Mouse (Mus musculus): ENCODE data around the gene Zfp874b. TPM values are rescaled to one million over a fixed set of nuclear protein-coding genes. Genes with fewer than 3 reads are reported as not detected.
"Not testable (repeated sequence)": the region's sequence is repeated elsewhere in the genome, so short reads cannot be mapped to it uniquely, and the experiment has no call there.

Gene Zfp874b
- polyA plus RNA-seq, 1 experiment from 2014 or later = 2.4 TPM

GRCm38 (mm10) chr13:67495631-67496030 is 11.6 kb upstream of the Zfp874b start:
- no peak overlapping the region for H3K27ac ChIP-seq (replicated peaks)
- no peak for ATAC-seq (ENCODE audit: low FRiP score, low TSS enrichment)
- no peak for DNase-seq (ENCODE audit: low spot score)
- no peaks in the 10 kb centered on the region for H3K4me1 ChIP-seq (replicated peaks; ENCODE audit: control insufficient read depth, insufficient read depth)
- no peak overlapping the region for H3K4me2 ChIP-seq (replicated peaks; ENCODE audit: low read depth)
- 97% methylated on average over 1 of the region's 1 CpGs for WGBS
- peaks cover 16% of the 10 kb centered on the region for H3K36me3 ChIP-seq (ENCODE audit: control insufficient read depth, insufficient read depth, low read length)
- no peaks in the 10 kb centered on the region for H3K27me3 ChIP-seq (ENCODE audit: control insufficient read depth, insufficient read depth, low read length)
- no peaks in the 10 kb centered on the region for H3K9me3 ChIP-seq (ENCODE audit: control insufficient read depth, low read length)
- TF ChIP-seq EP300 (optimal IDR thresholded peaks at IDR 0.05) = no peak
- no peak for TF ChIP-seq CTCF (IDR thresholded peaks at IDR 0.05; ENCODE audit: low read depth)
- H3K9ac ChIP-seq (ENCODE audit: low read length) = no peak overlapping the region
- no peak overlapping the region for H3K4me3 ChIP-seq (ENCODE audit: low read depth, low read length)

DNA sequence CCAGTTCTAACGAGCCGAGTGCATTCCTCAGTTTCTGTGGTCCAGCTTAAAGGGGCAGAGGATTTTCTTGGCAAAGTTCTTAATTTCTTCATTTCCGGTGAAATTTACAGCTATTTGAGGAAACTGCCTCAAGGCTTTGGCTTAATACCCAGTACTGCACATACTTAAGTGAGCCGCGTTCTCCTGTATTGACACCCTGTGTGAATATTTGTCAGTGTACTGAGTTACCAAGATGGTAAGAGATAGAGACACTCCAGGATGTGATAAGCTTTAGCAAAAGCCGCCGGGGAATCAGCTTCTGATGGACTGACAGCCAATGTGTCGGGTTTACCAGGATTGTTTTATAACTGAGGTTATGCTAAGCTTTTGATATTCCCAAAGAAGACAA is 360 bp upstream of the Zfp874b start:
- no peak overlapping the region for H3K27ac ChIP-seq (replicated peaks)
- peak overlapping the region; percentile 59 for H3K4me3 ChIP-seq (ENCODE audit: low read depth, low read length)
- DNase-seq (ENCODE audit: low spot score) (no peak), ATAC-seq (ENCODE audit: low FRiP score, low TSS enrichment) (peak; percentile 48; the same call in 1 of the 2 replicates)
- 0 out of 2 replicates have a peak, but pooled peaks cover 2% of the 10 kb centered on the region for H3K9me3 ChIP-seq (ENCODE audit: control insufficient read depth, low read length)
- 31% methylated on average over 8 of the region's 8 CpGs for WGBS
- peak overlapping the region; percentile 56 for H3K9ac ChIP-seq (ENCODE audit: low read length)
- no peak for TF ChIP-seq EP300 (optimal IDR thresholded peaks at IDR 0.05)
- no peak for TF ChIP-seq CTCF (IDR thresholded peaks at IDR 0.05; ENCODE audit: low read depth)
- peak overlapping the region; percentile 52 for H3K4me2 ChIP-seq (replicated peaks; ENCODE audit: low read depth)
- H3K4me1 ChIP-seq (replicated peaks; ENCODE audit: control insufficient read depth, insufficient read depth) = no peaks in the 10 kb centered on the region
- no peaks in the 10 kb centered on the region for H3K36me3 ChIP-seq (ENCODE audit: control insufficient read depth, insufficient read depth, low read length)
- no peaks in the 10 kb centered on the region for H3K27me3 ChIP-seq (ENCODE audit: control insufficient read depth, insufficient read depth, low read length)

GRCm38 (mm10) chr13:67481528-67481927 is 2.5 kb downstream of the Zfp874b start:
- Histone ChIP-seq H3K4me1 (replicated peaks; ENCODE audit: control insufficient read depth, insufficient read depth) (no peaks in the 10 kb centered on the region), H3K9me3 (ENCODE audit: control insufficient read depth, low read length) (no peaks in the 10 kb centered on the region), H3K4me2 (replicated peaks; ENCODE audit: low read depth) (no peak overlapping the region), H3K4me3 (ENCODE audit: low read depth, low read length) (no peak overlapping the region), H3K36me3 (ENCODE audit: control insufficient read depth, insufficient read depth, low read length) (no peaks in the 10 kb centered on the region), H3K9ac (ENCODE audit: low read length) (no peak overlapping the region), H3K27ac (replicated peaks) (no peak overlapping the region), H3K27me3 (ENCODE audit: control insufficient read depth, insufficient read depth, low read length) (no peaks in the 10 kb centered on the region)
- no peak for ATAC-seq (ENCODE audit: low FRiP score, low TSS enrichment)
- TF ChIP-seq CTCF (IDR thresholded peaks at IDR 0.05; ENCODE audit: low read depth) (peak; percentile 29; the same call in 1 of the 2 replicates), EP300 (optimal IDR thresholded peaks at IDR 0.05) (no peak)
- no peak for DNase-seq (ENCODE audit: low spot score)
- WGBS = 58% methylated on average over 4 of the region's 4 CpGs

GRCm38 (mm10) chr13:67469274-67469673 is 14.8 kb downstream of the Zfp874b start:
- no peak overlapping the region for H3K4me2 ChIP-seq (replicated peaks; ENCODE audit: low read depth)
- WGBS = 88% methylated on average over 3 of the region's 3 CpGs
- no peaks in the 10 kb centered on the region for H3K4me1 ChIP-seq (replicated peaks; ENCODE audit: control insufficient read depth, insufficient read depth)
- H3K4me3 ChIP-seq (ENCODE audit: low read depth, low read length) = no peak overlapping the region
- TF ChIP-seq CTCF (IDR thresholded peaks at IDR 0.05; ENCODE audit: low read depth) (no peak), EP300 (optimal IDR thresholded peaks at IDR 0.05) (no peak)
- H3K36me3 ChIP-seq (ENCODE audit: control insufficient read depth, insufficient read depth, low read length) = no peaks in the 10 kb centered on the region
- H3K27me3 ChIP-seq (ENCODE audit: control insufficient read depth, insufficient read depth, low read length) = no peaks in the 10 kb centered on the region
- H3K27ac ChIP-seq (replicated peaks) = no peak overlapping the region
- no peak overlapping the region for H3K9ac ChIP-seq (ENCODE audit: low read length)
- H3K9me3 ChIP-seq (ENCODE audit: control insufficient read depth, low read length) = no peaks in the 10 kb centered on the region
- ATAC-seq (ENCODE audit: low FRiP score, low TSS enrichment) (no peak), DNase-seq (ENCODE audit: low spot score) (no peak)

DNA sequence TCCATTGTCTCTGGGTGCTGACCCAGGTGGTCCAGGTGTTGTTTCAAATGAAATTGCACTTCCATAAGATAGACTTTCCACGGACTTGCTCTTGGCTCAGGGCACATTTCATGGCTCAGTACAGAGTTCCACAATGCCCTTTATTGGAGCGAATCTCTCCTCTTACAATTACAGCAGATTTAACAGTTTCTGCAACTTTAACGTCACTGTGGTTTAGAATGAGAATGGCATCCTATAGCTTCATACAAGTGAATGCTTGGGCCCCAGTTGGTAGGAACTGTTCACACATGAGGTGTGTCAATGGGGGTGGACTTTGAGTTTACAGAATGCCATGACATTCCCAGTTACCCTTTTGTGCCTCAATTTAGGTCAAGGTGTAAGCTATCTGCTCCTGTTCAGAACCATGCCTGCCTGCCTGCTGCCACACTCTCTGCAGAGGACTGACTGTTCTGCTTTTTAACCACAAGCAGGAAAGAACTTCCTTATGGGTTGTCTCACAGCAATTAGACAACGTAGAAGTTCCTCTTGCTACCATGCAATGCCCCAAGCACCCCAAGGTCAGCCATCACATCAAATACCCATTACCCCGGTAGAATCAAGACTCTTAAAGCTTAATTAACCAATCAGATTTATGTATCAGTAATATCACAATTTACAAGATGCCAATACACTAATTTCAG is 20.4 kb downstream of the Zfp874b start:
- H3K4me2 ChIP-seq (replicated peaks; ENCODE audit: low read depth); H3K9ac ChIP-seq (ENCODE audit: low read length); H3K9me3 ChIP-seq (ENCODE audit: control insufficient read depth, low read length); H3K4me1 ChIP-seq (replicated peaks; ENCODE audit: control insufficient read depth, insufficient read depth); H3K4me3 ChIP-seq (ENCODE audit: low read depth, low read length); ATAC-seq (ENCODE audit: low FRiP score, low TSS enrichment); H3K36me3 ChIP-seq (ENCODE audit: control insufficient read depth, insufficient read depth, low read length); DNase-seq (ENCODE audit: low spot score); H3K27me3 ChIP-seq (ENCODE audit: control insufficient read depth, insufficient read depth, low read length); H3K27ac ChIP-seq (replicated peaks): not testable (repeated sequence)
- 86% methylated on average over 2 of the region's 5 CpGs for WGBS

GRCm38 (mm10) chr13:67452021-67452309 is 32.1 kb downstream of the Zfp874b start:
- 4% methylated on average over 3 of the region's 3 CpGs for WGBS
- DNase-seq (ENCODE audit: low spot score) = no peak
- no peaks in the 10 kb centered on the region for H3K9me3 ChIP-seq (ENCODE audit: control insufficient read depth, low read length)
- no peaks in the 10 kb centered on the region for H3K27me3 ChIP-seq (ENCODE audit: control insufficient read depth, insufficient read depth, low read length)
- TF ChIP-seq CTCF (IDR thresholded peaks at IDR 0.05; ENCODE audit: low read depth) (no peak), EP300 (optimal IDR thresholded peaks at IDR 0.05) (no peak)
- peak overlapping the region; percentile 9; the same call in 1 of the 2 replicates for H3K9ac ChIP-seq (ENCODE audit: low read length)
- no peaks in the 10 kb centered on the region for H3K4me1 ChIP-seq (replicated peaks; ENCODE audit: control insufficient read depth, insufficient read depth)
- H3K4me2 ChIP-seq (replicated peaks; ENCODE audit: low read depth) = peak overlapping the region; percentile 69
- no peak overlapping the region for H3K27ac ChIP-seq (replicated peaks)
- H3K36me3 ChIP-seq (ENCODE audit: control insufficient read depth, insufficient read depth, low read length) = no peaks in the 10 kb centered on the region
- ATAC-seq (ENCODE audit: low FRiP score, low TSS enrichment) = peak; percentile 14; the same call in 1 of the 2 replicates
- H3K4me3 ChIP-seq (ENCODE audit: low read depth, low read length) = peak overlapping the region; percentile 54

All from stomach, postnatal 0 days (tissue).